Mouse (Mus musculus) right cerebral cortex, adult 2 months (tissue): ENCODE measurements around the gene Kantr.

ENCODE experiments used
- DNase-seq, 2 experiments: peaks; one replicate each; pipeline ENCODE4 v3.0.0; 2021 to 2022; ENCODE audit warnings: low spot score in 2 of 2

Gene Kantr

GRCm38 (mm10) chrX:152284746-152285145 is 42.5 kb downstream of the Kantr start:
- DNase-seq = no peak

- no peak for DNase-seq
Observed at GRCm38 (mm10) chrX:152279384-152279783, 47.9 kb downstream of the Kantr start.

GRCm38 (mm10) chrX:152271189-152271588 is 56.1 kb downstream of the Kantr start:
- DNase-seq = no peak
